Mouse (Mus musculus): ENCODE data around the gene Ppm1l. TPM values are rescaled to one million over a fixed set of nuclear protein-coding genes. Genes with fewer than 3 reads are reported as not detected.

Gene Ppm1l
- polyA plus RNA-seq, 1 experiment = 21.4 TPM

DNA sequence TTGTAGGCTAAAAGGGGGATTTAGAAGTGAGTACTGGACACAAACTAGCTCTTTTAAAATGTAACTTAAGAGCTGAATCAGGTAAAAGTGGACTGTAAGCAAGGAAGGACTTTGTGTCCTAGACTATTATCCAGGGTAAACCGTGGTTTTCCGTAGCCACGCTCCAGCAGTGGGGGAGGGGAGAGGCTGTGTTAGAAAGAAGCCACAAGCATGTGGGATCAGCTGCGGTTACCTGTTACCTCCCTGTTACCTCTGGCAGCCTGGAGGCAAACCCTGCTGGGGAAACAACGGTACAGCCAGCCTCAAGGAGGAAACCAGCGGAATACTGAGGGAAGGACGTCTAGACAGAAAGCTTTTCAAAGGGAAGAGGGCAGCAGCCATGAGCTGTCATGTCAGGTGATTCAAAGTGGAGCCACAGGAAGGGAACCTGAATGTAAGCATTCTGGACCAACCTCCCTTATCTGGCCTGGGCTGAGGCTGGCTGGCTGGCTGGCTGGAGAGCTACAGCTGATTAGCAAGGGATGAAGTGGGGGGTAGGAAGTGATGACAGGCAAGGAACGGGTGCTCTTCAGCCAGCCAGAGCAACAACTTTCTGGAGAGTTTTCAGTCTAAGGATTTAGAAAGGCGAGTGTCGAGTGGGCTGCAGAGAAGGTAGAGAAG is 271.6 kb downstream of the Ppm1l start:
- TF ChIP-seq CTCF (IDR thresholded peaks at IDR 0.05; ENCODE audit: borderline replicate concordance, extremely low read depth, insufficient read depth, insufficient read length) (no peak), POLR2A (IDR thresholded peaks at IDR 0.05; ENCODE audit: borderline replicate concordance, extremely low read depth, insufficient read depth, insufficient read length, poor library complexity, severe bottlenecking) (no peak)
- DNase-seq (ENCODE audit: low read depth) = no peak

DNA sequence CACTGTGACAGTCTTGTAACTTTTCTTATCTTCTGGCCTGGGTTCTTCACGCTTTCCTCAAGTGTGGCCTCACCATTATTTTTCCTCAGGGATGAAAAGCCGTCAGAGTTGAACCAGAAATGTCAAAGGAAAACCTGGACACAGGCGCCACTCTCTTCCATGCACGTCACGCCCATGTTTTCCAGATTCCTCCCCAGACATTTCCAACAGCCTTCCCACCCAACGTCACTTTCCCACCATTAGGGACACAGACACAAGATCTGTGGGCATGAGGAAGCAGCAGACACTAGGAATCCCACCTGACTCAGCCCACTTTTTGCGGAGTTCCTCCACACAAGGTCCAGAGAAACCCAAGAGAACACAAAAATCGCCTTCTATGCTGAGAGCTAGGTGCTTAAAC is 276.8 kb downstream of the Ppm1l start:
- DNase-seq (ENCODE audit: low read depth) = no peak
- TF ChIP-seq POLR2A (IDR thresholded peaks at IDR 0.05; ENCODE audit: borderline replicate concordance, extremely low read depth, insufficient read depth, insufficient read length, poor library complexity, severe bottlenecking) = no peak
- no peak for TF ChIP-seq CTCF (IDR thresholded peaks at IDR 0.05; ENCODE audit: borderline replicate concordance, extremely low read depth, insufficient read depth, insufficient read length)

DNA sequence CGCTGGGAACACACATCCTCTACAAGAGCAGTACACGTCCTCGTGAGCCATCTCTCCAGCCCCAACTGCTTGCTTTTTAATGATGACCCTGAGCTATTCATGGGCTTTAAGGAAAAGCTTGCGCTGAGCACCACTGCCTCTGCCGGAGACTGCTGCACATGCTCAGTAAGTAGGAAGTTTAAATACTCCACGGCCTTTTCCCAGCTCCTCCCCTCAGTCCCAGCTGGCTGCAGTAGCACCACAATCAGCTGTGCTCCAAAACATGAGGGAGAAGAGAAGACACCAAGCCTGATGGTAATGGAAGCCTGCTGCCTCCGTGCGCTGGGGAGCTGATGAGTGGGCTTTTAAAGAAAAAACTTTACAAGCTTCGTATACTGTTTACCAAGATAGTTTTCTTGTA is 277.4 kb downstream of the Ppm1l start:
- peak; percentile 39 for DNase-seq (ENCODE audit: low read depth)

DNA sequence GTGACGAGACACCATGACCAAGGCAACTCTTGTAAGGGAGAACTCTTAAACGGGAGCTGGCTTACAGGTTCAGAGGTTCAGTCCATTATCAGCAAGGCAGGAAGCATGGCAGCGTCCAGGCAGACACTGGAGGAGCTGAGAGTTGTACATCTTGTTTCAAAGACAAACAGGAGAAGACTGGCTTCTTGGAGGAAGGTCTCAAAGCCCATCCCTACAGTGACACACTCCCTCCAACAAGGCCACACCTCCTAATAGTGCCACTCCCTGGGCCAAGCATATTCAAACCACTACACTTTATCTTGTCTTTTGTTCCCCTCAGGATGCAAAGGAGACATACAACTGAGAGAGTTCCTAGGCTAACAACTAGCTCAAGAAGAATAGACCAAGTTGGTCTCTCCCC is 279.5 kb downstream of the Ppm1l start:
- TF ChIP-seq CTCF (IDR thresholded peaks at IDR 0.05; ENCODE audit: borderline replicate concordance, extremely low read depth, insufficient read depth, insufficient read length) (no peak), POLR2A (IDR thresholded peaks at IDR 0.05; ENCODE audit: borderline replicate concordance, extremely low read depth, insufficient read depth, insufficient read length, poor library complexity, severe bottlenecking) (no peak)
- no peak for DNase-seq (ENCODE audit: low read depth)

More for the DNA sequence above, 277.4 kb downstream of the Ppm1l start:
- TF ChIP-seq POLR2A (IDR thresholded peaks at IDR 0.05; ENCODE audit: borderline replicate concordance, extremely low read depth, insufficient read depth, insufficient read length, poor library complexity, severe bottlenecking) (no peak), CTCF (IDR thresholded peaks at IDR 0.05; ENCODE audit: borderline replicate concordance, extremely low read depth, insufficient read depth, insufficient read length) (no peak)

DNA sequence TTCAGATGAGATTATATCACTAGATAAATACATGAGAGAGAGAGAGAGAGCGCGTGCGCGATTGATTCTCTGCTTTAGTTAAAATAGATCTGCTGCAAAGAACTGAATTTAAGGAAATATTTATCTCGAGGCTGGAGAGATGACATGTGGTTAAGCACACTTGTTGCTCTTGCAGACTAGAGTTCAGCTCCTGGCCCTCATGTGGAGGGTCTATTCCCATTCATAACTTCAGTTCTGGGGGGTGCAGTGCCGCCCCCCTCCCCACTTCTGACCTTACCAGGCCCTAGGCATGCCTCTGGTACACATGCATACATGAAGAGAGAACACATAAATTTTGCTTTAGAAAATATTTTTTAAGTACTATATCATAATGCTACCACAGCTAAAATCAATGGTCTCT is 280.6 kb downstream of the Ppm1l start:
- no peak for DNase-seq (ENCODE audit: low read depth)
- no peak for TF ChIP-seq POLR2A (IDR thresholded peaks at IDR 0.05; ENCODE audit: borderline replicate concordance, extremely low read depth, insufficient read depth, insufficient read length, poor library complexity, severe bottlenecking)
- TF ChIP-seq CTCF (IDR thresholded peaks at IDR 0.05; ENCODE audit: borderline replicate concordance, extremely low read depth, insufficient read depth, insufficient read length) = no peak

DNA sequence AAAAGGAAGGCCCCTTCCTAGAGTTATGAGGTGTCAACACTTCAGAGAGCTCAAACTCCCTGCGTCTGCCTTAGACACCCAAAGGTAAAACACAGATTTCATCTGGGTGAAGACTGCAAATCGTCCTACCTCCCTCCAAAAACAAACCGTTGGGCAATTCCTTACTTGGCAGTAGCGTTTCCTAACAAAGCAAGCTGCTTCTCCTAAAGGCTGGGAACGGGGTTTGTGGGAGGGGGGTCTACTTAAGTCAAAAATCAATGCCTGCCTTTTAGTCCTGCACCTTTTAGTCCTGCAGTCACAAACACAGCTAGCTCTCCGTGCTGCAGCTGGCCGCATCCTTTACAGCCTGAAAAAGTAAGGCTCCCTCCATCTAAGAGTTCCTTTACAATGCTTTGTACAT is 281.2 kb downstream of the Ppm1l start:
- TF ChIP-seq CTCF (IDR thresholded peaks at IDR 0.05; ENCODE audit: borderline replicate concordance, extremely low read depth, insufficient read depth, insufficient read length) = no peak
- no peak for TF ChIP-seq POLR2A (IDR thresholded peaks at IDR 0.05; ENCODE audit: borderline replicate concordance, extremely low read depth, insufficient read depth, insufficient read length, poor library complexity, severe bottlenecking)
- peak; percentile 59 for DNase-seq (ENCODE audit: low read depth)

DNA sequence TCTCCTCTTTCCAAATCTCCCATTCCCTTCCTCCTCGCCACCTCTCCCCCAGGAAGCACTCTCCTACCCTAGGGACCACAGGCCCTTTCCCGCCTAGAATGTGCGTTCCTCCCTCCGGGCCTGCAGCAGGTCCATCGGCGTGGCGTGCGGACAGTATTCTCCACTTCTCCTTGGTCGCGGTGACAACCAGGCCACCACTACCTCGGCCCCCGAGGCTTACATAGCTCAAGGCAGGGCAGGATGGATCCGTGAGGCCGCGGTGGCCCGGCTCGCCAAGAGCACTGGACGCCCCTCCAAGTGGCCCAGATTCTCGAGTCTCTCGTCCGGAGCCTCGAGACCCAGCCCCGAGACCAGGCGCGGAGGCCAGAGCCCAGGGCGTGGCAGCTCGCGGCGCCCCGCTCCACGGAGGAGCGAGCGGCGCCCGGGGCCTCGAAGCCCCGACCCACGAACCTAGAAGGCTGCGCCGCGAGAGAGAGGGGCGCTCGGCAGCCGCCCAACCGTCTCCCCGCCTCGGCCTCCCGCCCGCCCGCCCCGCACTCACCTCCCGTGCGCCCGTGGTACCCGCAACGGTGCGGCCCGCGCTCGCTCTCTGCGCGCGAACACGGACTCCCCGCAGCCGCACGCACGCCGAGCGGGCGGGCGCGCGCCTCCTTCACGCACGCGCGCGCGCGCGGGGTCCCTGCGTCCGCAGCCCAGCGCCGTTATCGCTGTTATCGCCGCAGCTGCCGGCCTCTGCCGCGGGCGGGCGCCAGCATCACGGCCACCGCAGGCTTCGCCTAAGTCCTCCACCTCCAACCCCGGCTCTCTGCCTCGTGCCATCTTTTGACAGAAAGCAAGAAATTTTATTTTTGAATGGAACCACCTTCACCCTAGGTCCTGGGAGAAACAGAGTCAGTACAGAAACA is 281.9 kb downstream of the Ppm1l start, which contains the start of gene B3galnt1:
Gene B3galnt1, minus strand, starts transcription at position 700 of the 905 bp plus-strand sequence.
- TF ChIP-seq CTCF (IDR thresholded peaks at IDR 0.05; ENCODE audit: borderline replicate concordance, extremely low read depth, insufficient read depth, insufficient read length) (peak; percentile 21; the same call in 1 of the 2 replicates), POLR2A (IDR thresholded peaks at IDR 0.05; ENCODE audit: borderline replicate concordance, extremely low read depth, insufficient read depth, insufficient read length, poor library complexity, severe bottlenecking) (peak; percentile 74)
- DNase-seq (ENCODE audit: low read depth) = peak; percentile 89

DNA sequence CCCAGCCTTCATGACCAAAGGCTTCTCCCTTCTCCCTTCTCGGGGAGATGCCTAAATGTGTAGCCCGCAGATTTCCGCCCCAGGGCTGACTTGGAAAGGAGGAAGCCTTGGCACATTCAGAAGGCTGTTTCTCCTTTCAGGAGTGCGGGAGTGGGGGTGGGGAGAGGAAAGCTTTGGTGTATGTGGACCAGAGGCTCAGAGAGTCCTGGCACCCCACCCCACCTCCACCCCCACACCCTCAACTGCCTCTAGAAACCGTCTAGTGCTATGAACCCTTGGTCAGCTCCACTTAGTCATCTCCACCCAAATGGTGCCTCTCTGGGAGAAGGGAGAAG is 282.5 kb downstream of the Ppm1l start:
- DNase-seq (ENCODE audit: low read depth) = no peak
- TF ChIP-seq CTCF (IDR thresholded peaks at IDR 0.05; ENCODE audit: borderline replicate concordance, extremely low read depth, insufficient read depth, insufficient read length) (no peak), POLR2A (IDR thresholded peaks at IDR 0.05; ENCODE audit: borderline replicate concordance, extremely low read depth, insufficient read depth, insufficient read length, poor library complexity, severe bottlenecking) (no peak)

DNA sequence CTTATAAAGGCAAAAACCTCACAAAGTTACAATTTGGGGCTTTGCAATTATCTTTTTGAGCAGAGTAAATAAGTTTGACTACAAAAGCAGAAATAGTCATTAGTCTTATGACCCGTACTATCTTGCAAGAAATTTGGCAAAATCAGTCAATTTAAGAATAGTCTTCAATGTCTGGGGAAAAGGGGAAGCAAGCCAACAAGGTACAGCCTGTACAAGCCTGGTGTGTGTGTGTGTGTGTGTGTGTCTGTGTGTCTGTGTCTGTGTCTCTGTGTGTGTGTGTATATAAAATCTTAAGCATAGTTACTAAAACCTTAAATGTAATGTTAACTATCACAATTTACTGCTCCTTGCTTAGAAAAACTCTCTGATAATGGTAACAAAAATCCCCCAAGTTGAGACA is 290.3 kb downstream of the Ppm1l start:
- DNase-seq (ENCODE audit: low read depth) = no peak
- TF ChIP-seq POLR2A (IDR thresholded peaks at IDR 0.05; ENCODE audit: borderline replicate concordance, extremely low read depth, insufficient read depth, insufficient read length, poor library complexity, severe bottlenecking) (no peak), CTCF (IDR thresholded peaks at IDR 0.05; ENCODE audit: borderline replicate concordance, extremely low read depth, insufficient read depth, insufficient read length) (no peak)

DNA sequence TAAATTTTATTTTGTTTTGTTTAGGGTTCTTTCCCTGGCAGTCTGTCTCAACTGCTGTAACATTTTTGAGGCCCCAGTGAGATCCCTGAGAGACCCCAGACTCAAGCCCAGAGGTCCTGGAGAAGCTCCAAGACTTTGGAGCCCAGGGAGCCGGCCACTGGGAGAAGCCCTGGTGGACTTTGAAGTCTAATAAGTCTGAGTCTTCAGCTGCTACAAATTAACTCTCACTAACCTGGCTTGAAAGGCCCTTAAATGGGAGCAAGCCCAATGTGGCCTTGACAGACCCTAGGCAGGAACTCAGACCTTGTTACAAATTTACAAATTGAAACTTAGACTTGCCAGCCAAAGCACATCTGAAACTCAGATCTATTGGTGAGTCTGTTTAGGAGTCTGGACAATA is 290.8 kb downstream of the Ppm1l start:
- DNase-seq (ENCODE audit: low read depth) = no peak
- TF ChIP-seq POLR2A (IDR thresholded peaks at IDR 0.05; ENCODE audit: borderline replicate concordance, extremely low read depth, insufficient read depth, insufficient read length, poor library complexity, severe bottlenecking) (no peak), CTCF (IDR thresholded peaks at IDR 0.05; ENCODE audit: borderline replicate concordance, extremely low read depth, insufficient read depth, insufficient read length) (no peak)

DNA sequence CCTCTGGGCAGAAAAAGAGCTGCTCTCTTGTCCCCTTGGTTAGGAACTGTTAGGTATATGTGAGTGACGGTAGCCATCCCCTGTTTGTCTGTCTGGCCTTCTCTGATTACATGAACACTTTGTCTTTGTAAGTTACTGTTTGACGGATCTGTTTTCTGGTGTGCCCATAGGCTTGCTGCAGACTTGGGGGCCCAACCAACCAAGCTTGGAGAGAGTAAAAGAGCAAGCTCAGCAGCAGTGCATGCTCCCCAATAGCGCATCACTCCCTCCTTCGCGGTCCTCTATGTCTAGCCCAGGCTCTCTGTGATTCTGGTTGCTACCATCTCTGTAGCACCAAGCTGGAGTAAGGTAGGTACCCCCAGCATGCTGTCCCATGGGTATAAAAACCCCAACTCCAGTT is 291.2 kb downstream of the Ppm1l start:
- no peak for DNase-seq (ENCODE audit: low read depth)

More for the DNA sequence above, 291.2 kb downstream of the Ppm1l start:
- no peak for TF ChIP-seq POLR2A (IDR thresholded peaks at IDR 0.05; ENCODE audit: borderline replicate concordance, extremely low read depth, insufficient read depth, insufficient read length, poor library complexity, severe bottlenecking)
- TF ChIP-seq CTCF (IDR thresholded peaks at IDR 0.05; ENCODE audit: borderline replicate concordance, extremely low read depth, insufficient read depth, insufficient read length) = no peak

Other genes with a start within 250 kb of the Ppm1l start
- gene Kpna4, start 189.7 kb upstream of the Ppm1l start, polyA plus RNA-seq (2012; rRNA removed) = 32.1 and 40.3 TPM in 2 replicates
- not detected in 2 replicates for gene Arl14, start 94.4 kb upstream of the Ppm1l start, polyA plus RNA-seq (2012; rRNA removed)

Data from brain, embryonic 14.5 days (tissue).